Mouse (Mus musculus) myocyte (in vitro differentiated cells): Measurements from ENCODE around the gene Mylip.

Experiments
- CEBPB ChIP-seq: IDR thresholded peaks from 2 replicates; pipeline ENCODE4 v1.6.1; 2011; ENCODE audit warnings: mild to moderate bottlenecking, moderate library complexity; ENCODE audit not compliant: poor library complexity, insufficient read depth, severe bottlenecking
- E2F4 ChIP-seq: IDR thresholded peaks from one replicate; pipeline ENCODE4 v1.6.1; 2011; ENCODE audit warnings: mild to moderate bottlenecking, control low read depth, moderate library complexity; ENCODE audit not compliant: insufficient read depth
- MAX ChIP-seq: IDR thresholded peaks from one replicate; pipeline ENCODE4 v1.6.1; 2011; ENCODE audit warnings: low read depth, mild to moderate bottlenecking, control low read depth
- MYOD1 ChIP-seq, 3 experiments: IDR thresholded peaks; one replicate each; pipeline ENCODE4 v1.6.1; 2011; ENCODE audit warnings: control low read depth in 2 of 3, low read depth in 2 of 3, mild to moderate bottlenecking in 2 of 3, moderate library complexity in 1 of 3; ENCODE audit not compliant: insufficient read length in 2 of 3, control insufficient read depth in 1 of 3
- MYOG ChIP-seq, 3 experiments: IDR thresholded peaks; one replicate each; pipeline ENCODE4 v1.6.1; 2011; ENCODE audit warnings: control low read depth in 2 of 3, low read depth in 2 of 3, mild to moderate bottlenecking in 2 of 3; ENCODE audit not compliant: insufficient read length in 2 of 3, control insufficient read depth in 1 of 3, insufficient read depth in 1 of 3
- POLR2A ChIP-seq: IDR thresholded peaks from one replicate; pipeline ENCODE4 v1.6.1; 2011; ENCODE audit warnings: low read depth, mild to moderate bottlenecking, control low read depth, moderate library complexity; ENCODE audit not compliant: insufficient read length
- POLR2AphosphoS2 ChIP-seq: IDR thresholded peaks from one replicate; pipeline ENCODE4 v1.6.1; 2011; ENCODE audit warnings: low read depth, control low read depth; ENCODE audit not compliant: insufficient read length
- REST ChIP-seq: IDR thresholded peaks from one replicate; pipeline ENCODE4 v1.6.1; 2011; ENCODE audit warnings: mild to moderate bottlenecking, control low read depth, moderate library complexity; ENCODE audit not compliant: insufficient read depth, insufficient read length
- TCF12 ChIP-seq: IDR thresholded peaks from one replicate; pipeline ENCODE4 v1.6.1; 2011; ENCODE audit warnings: mild to moderate bottlenecking, control low read depth; ENCODE audit not compliant: poor library complexity, insufficient read depth, severe bottlenecking
- TCF3 ChIP-seq: IDR thresholded peaks from one replicate; pipeline ENCODE4 v1.6.1; 2011; ENCODE audit warnings: low read depth, control low read depth; ENCODE audit not compliant: insufficient read length
- USF1 ChIP-seq: IDR thresholded peaks from one replicate; pipeline ENCODE4 v1.6.1; 2011; ENCODE audit warnings: low read depth, mild to moderate bottlenecking, control low read depth, moderate library complexity

DNA sequence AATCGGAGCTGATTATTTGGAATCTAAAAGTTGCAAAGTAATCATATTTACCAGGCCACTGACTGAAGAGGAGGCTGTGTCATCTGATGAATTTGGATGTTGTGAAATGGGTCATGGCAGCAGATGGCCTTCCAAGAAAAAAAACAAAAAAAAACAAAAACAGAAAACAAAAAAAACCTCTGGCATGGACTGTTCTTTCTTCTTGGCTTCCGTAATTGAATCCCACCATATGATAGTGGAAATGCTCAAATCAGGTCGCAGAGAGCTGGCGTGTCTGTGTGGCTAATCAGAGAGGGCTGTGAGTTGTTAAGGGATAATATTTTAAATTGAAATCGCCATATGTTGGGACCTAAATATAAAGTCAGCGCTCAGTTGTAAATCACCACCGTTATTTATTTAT, 67.9 kb downstream of the Mylip start:
- no peak for TF ChIP-seq POLR2A
- no peak for TF ChIP-seq MYOD1 (IDR thresholded peaks at IDR 0.05; ENCODE audit: control insufficient read depth in 1 of 3, insufficient read length in 2 of 3, low read depth in 2 of 3)
- no peak for TF ChIP-seq TCF12
- no peak for TF ChIP-seq E2F4
- TF ChIP-seq POLR2AphosphoS2: no peak
- no peak for TF ChIP-seq MAX
- no peak for TF ChIP-seq CEBPB
- no peak for TF ChIP-seq TCF3
- no peak for TF ChIP-seq USF1
- no peak for TF ChIP-seq MYOG (IDR thresholded peaks at IDR 0.05; ENCODE audit: control insufficient read depth in 1 of 3, insufficient read depth in 1 of 3, insufficient read length in 2 of 3, low read depth in 2 of 3)
- TF ChIP-seq REST: no peak
